In genomic region chr2:156235847-156236246, GRCm38 (mm10) we compare ENCODE assay signal across 10 mouse cellular contexts. TPM values are rescaled to one million over a fixed set of nuclear protein-coding genes. Genes with fewer than 3 reads are reported as not detected.
DNase-seq lines count a peak whose midpoint lies in the region; ATAC-seq and TF ChIP-seq lines count a peak whose summit lies in the region.
"Had no signal": no experiment of that assay in that cellular context is flagged by ENCODE, and none has a peak within 500 bp of the region (broad histone marks: within the 10 kb centered on the region; RNA-seq: fewer than 3 reads in every experiment).

No protein-coding gene starts in this region.

- intact Hi-C loops in heart, adult 2 months (cut with DNase I), result no loop called here
- intact Hi-C loops in left cerebral cortex, adult 2 months (cut with DNase I), result no loop called here

- no peaks in the 10 kb centered on the region for H3K27me3 ChIP-seq in heart, adult 2 months (ENCODE audit: control insufficient read depth, insufficient read depth, low read length)
- H3K27me3 ChIP-seq in heart, embryonic 10.5 days (ENCODE audit: insufficient read depth, poor library complexity, severe bottlenecking), result no peaks in the 10 kb centered on the region
- H3K27me3 ChIP-seq in stomach, postnatal 0 days (ENCODE audit: control insufficient read depth, insufficient read depth, low read length), result no peaks in the 10 kb centered on the region
- no peaks in the 10 kb centered on the region for H3K27me3 ChIP-seq in intestine, postnatal 0 days (replicated peaks; ENCODE audit: control insufficient read depth, insufficient read depth, low read length)
- H3K27me3 ChIP-seq in midbrain, embryonic 13.5 days, result no peaks in the 10 kb centered on the region
- H3K27me3 ChIP-seq: embryonic facial prominence, embryonic 12.5 days; hindbrain, embryonic 15.5 days had no signal

- H3K9ac ChIP-seq in heart, adult 2 months (ENCODE audit: low read depth, low read length), result no peak overlapping the region
- H3K9ac ChIP-seq in stomach, postnatal 0 days (ENCODE audit: low read length), result no peak overlapping the region
- H3K9ac ChIP-seq in intestine, postnatal 0 days (ENCODE audit: low read depth, low read length), result no peak overlapping the region
- no peak overlapping the region for H3K9ac ChIP-seq in midbrain, embryonic 13.5 days (replicated peaks)
- H3K9ac ChIP-seq: embryonic facial prominence, embryonic 12.5 days; hindbrain, embryonic 15.5 days had no signal

- H3K4me1 ChIP-seq in heart, adult 2 months (ENCODE audit: control insufficient read depth, insufficient read depth, low read length), result peaks cover 2% of the 10 kb centered on the region
- H3K4me1 ChIP-seq in heart, embryonic 10.5 days, result no peaks in the 10 kb centered on the region
- no peaks in the 10 kb centered on the region for H3K4me1 ChIP-seq in stomach, postnatal 0 days (replicated peaks; ENCODE audit: control insufficient read depth, insufficient read depth)
- H3K4me1 ChIP-seq in intestine, postnatal 0 days (replicated peaks; ENCODE audit: control insufficient read depth, insufficient read depth, low read length), result no peaks in the 10 kb centered on the region
- no peaks in the 10 kb centered on the region for H3K4me1 ChIP-seq in midbrain, embryonic 13.5 days (replicated peaks)

- no peak for ATAC-seq in stomach, postnatal 0 days (ENCODE audit: low FRiP score, low TSS enrichment)
- ATAC-seq in intestine, postnatal 0 days, result no peak
- no peak for ATAC-seq in midbrain, embryonic 13.5 days

- no peak overlapping the region for H3K27ac ChIP-seq in heart, adult 2 months
- H3K27ac ChIP-seq in heart, embryonic 10.5 days, result no peak overlapping the region
- peak overlapping the region; percentile 61 for H3K27ac ChIP-seq in left cerebral cortex, adult 2 months
- H3K27ac ChIP-seq in stomach, postnatal 0 days (replicated peaks), result no peak overlapping the region
- H3K27ac ChIP-seq in intestine, postnatal 0 days (ENCODE audit: low read depth, low read length), result no peak overlapping the region
- H3K27ac ChIP-seq in midbrain, embryonic 13.5 days, result no peak overlapping the region
- H3K27ac ChIP-seq: embryonic facial prominence, embryonic 12.5 days; hindbrain, embryonic 15.5 days had no signal

- 68% methylated on average over 4 of the region's 4 CpGs for WGBS in heart, adult 2 months
- 94% methylated on average over 4 of the region's 4 CpGs for WGBS in heart, embryonic 10.5 days
- 90% methylated on average over 4 of the region's 4 CpGs for WGBS in stomach, postnatal 0 days
- 89% methylated on average over 4 of the region's 4 CpGs for WGBS in intestine, postnatal 0 days
- 82% methylated on average over 4 of the region's 4 CpGs for WGBS in midbrain, embryonic 13.5 days

- peak; percentile 37 for TF ChIP-seq CTCF in heart, adult 2 months (IDR thresholded peaks at IDR 0.05)
- TF ChIP-seq CTCF in left cerebral cortex, adult 2 months (IDR thresholded peaks at IDR 0.05), result peak; percentile 37
- peak; percentile 4; the same call in 1 of the 2 replicates for TF ChIP-seq CTCF in stomach, postnatal 0 days (IDR thresholded peaks at IDR 0.05; ENCODE audit: low read depth)
- TF ChIP-seq CTCF in intestine, postnatal 0 days (IDR thresholded peaks at IDR 0.05; ENCODE audit: low read depth), result no peak

- DNase-seq in heart, adult 2 months, result peak; percentile 31 to 34
- DNase-seq in heart, embryonic 10.5 days (ENCODE audit: low spot score), result no peak
- DNase-seq in R1 (ENCODE audit: low read depth, low spot score), result peak; percentile 44
- peak; percentile 94 for DNase-seq in cerebellum, adult 9-10 months
- DNase-seq in left cerebral cortex, adult 2 months (ENCODE audit: extremely low spot score in 1 of 2, low spot score in 2 of 2), result peak; percentile 40 to 54
- no peak for DNase-seq in stomach, postnatal 0 days (ENCODE audit: low spot score)

- H3K36me3 ChIP-seq in heart, adult 2 months (ENCODE audit: control insufficient read depth, insufficient read depth, low read length), result peaks cover 2% of the 10 kb centered on the region; the same call in 1 of the 2 replicates
- H3K36me3 ChIP-seq in heart, embryonic 10.5 days, result peaks cover 71% of the 10 kb centered on the region
- H3K36me3 ChIP-seq in stomach, postnatal 0 days (ENCODE audit: control insufficient read depth, insufficient read depth, low read length), result no peaks in the 10 kb centered on the region
- H3K36me3 ChIP-seq in intestine, postnatal 0 days (ENCODE audit: control insufficient read depth, insufficient read depth), result peaks cover 22% of the 10 kb centered on the region; the same call in 1 of the 2 replicates
- H3K36me3 ChIP-seq in midbrain, embryonic 13.5 days, result peaks cover 36% of the 10 kb centered on the region

- H3K4me2 ChIP-seq in stomach, postnatal 0 days (replicated peaks; ENCODE audit: low read depth), result no peak overlapping the region
- no peak overlapping the region for H3K4me2 ChIP-seq in intestine, postnatal 0 days (replicated peaks; ENCODE audit: low read depth)
- H3K4me2 ChIP-seq in midbrain, embryonic 13.5 days (replicated peaks), result no peak overlapping the region
- H3K4me2 ChIP-seq: embryonic facial prominence, embryonic 12.5 days; hindbrain, embryonic 15.5 days had no signal

- TF ChIP-seq EP300 in heart, adult 2 months (IDR thresholded peaks at IDR 0.05; ENCODE audit: insufficient read depth, low read depth, low read length), result no peak
- TF ChIP-seq EP300 in stomach, postnatal 0 days (optimal IDR thresholded peaks at IDR 0.05), result no peak

- no peak overlapping the region for H3K4me3 ChIP-seq in heart, adult 2 months
- no peak overlapping the region for H3K4me3 ChIP-seq in heart, embryonic 10.5 days
- no peak overlapping the region for H3K4me3 ChIP-seq in left cerebral cortex, adult 2 months
- no peak overlapping the region for H3K4me3 ChIP-seq in stomach, postnatal 0 days (ENCODE audit: low read depth, low read length)
- no peak overlapping the region for H3K4me3 ChIP-seq in intestine, postnatal 0 days (ENCODE audit: low read depth, low read length)
- H3K4me3 ChIP-seq in midbrain, embryonic 13.5 days (replicated peaks), result no peak overlapping the region
- H3K4me3 ChIP-seq: embryonic facial prominence, embryonic 12.5 days; hindbrain, embryonic 15.5 days had no signal

- TF ChIP-seq POLR2A in heart, adult 2 months (IDR thresholded peaks at IDR 0.05; ENCODE audit: insufficient read depth, low read depth, low read length), result no peak

- H3K9me3 ChIP-seq in heart, embryonic 10.5 days, result no peaks in the 10 kb centered on the region
- no peaks in the 10 kb centered on the region for H3K9me3 ChIP-seq in stomach, postnatal 0 days (ENCODE audit: control insufficient read depth, low read length)
- H3K9me3 ChIP-seq in intestine, postnatal 0 days (ENCODE audit: control insufficient read depth), result no peaks in the 10 kb centered on the region
- H3K9me3 ChIP-seq in midbrain, embryonic 13.5 days, result no peaks in the 10 kb centered on the region
- H3K9me3 ChIP-seq: embryonic facial prominence, embryonic 12.5 days; hindbrain, embryonic 15.5 days had no signal

- peaks cover 4% of the 10 kb centered on the region; the same call in 1 of the 2 replicates for H3K79me2 ChIP-seq in heart, adult 2 months (replicated peaks; ENCODE audit: control insufficient read depth, insufficient read depth, low read length)

RNA-seq across cellular contexts. Expression of gene Phf20, which starts 39.6 kb away (rescaled TPM):
- total RNA-seq in heart, adult 2 months (2021), result 10 to 100 TPM; 15.6 to 20.0 TPM
- polyA plus RNA-seq in heart, adult 2 months (2012; rRNA removed), result 7.1 and 8.9 TPM in 2 replicates
- 45.5 and 51.6 TPM in 2 replicates for polyA plus RNA-seq in heart, embryonic 10.5 days (2016; fragmentation: Nextera tagmentation; extraction: Ambion mirVana)
- 10 to 100 TPM; 82.7 to 85.6 TPM for total RNA-seq in left cerebral cortex, adult 2 months (2021)
- polyA plus RNA-seq in stomach, postnatal 0 days (2015; fragmentation: Nextera tagmentation; extraction: Ambion mirVana), result 28.4 and 29.3 TPM in 2 replicates
- 20.9 and 24.2 TPM in 2 replicates for polyA plus RNA-seq in intestine, postnatal 0 days (2015; fragmentation: Nextera tagmentation; extraction: Ambion mirVana)
- 111 and 124 TPM in 2 replicates for polyA plus RNA-seq in midbrain, embryonic 13.5 days (2015; fragmentation: Nextera tagmentation; extraction: Ambion mirVana)

RNA-seq across cellular contexts. Expression of gene Rbm39, which starts 55.8 kb away (rescaled TPM):
- total RNA-seq in heart, adult 2 months (2021), result 100 to 1,000 TPM; 124 to 143 TPM
- polyA plus RNA-seq in heart, adult 2 months (2012; rRNA removed), result 25.8 and 45.2 TPM in 2 replicates
- polyA plus RNA-seq in heart, embryonic 10.5 days (2016; fragmentation: Nextera tagmentation; extraction: Ambion mirVana), result 384 and 469 TPM in 2 replicates
- total RNA-seq in left cerebral cortex, adult 2 months (2021), result 100 to 1,000 TPM; 286 to 301 TPM
- 335 and 349 TPM in 2 replicates for polyA plus RNA-seq in stomach, postnatal 0 days (2015; fragmentation: Nextera tagmentation; extraction: Ambion mirVana)
- polyA plus RNA-seq in intestine, postnatal 0 days (2015; fragmentation: Nextera tagmentation; extraction: Ambion mirVana), result 326 and 348 TPM in 2 replicates
- polyA plus RNA-seq in midbrain, embryonic 13.5 days (2015; fragmentation: Nextera tagmentation; extraction: Ambion mirVana), result 611 and 631 TPM in 2 replicates

Comparison
In these comparisons a context has a peak if more than half of its experiments do, and no peak if none do; other contexts are left out.
1. DNase-seq: peak in heart, adult 2 months (2 of 2), R1 (single experiment), cerebellum, adult 9-10 months (single experiment) and left cerebral cortex, adult 2 months (2 of 2); none in heart, embryonic 10.5 days (single experiment) and stomach, postnatal 0 days (single experiment).